Mouse (Mus musculus) sigmoid colon, adult 10 weeks (tissue): Measurements from ENCODE around the gene Gtf2h3. TPM values are rescaled to one million over a fixed set of nuclear protein-coding genes. Genes with fewer than 3 reads are reported as not detected.

Experiments used
- polyA plus RNA-seq: library from polyadenylated mRNA; stranded (reverse); fragments of 350-450 nt; fragmentation: Illumina TruSeq; extraction: RNeasy Lipid Tissue Mini Kit (QIAGEN cat#74804); gene quantifications from one replicate; pipeline ENCODE4 v1.2.3, GENCODE M21; 2014; ENCODE audit warnings: low read depth, low replicate concordance

Gtf2h3 gene
- 12.9 TPM for polyA plus RNA-seq

GRCm38 (mm10) chr5:124578633-124579317 is at the start of gene Gtf2h3, which contains the start of gene Eif2b1:
Gtf2h3 (plus strand) TSS chr5:124579140.
Eif2b1 (minus strand) TSS chr5:124579131.

GRCm38 (mm10) chr5:124530655-124531582 is 48.0 kb upstream of the Gtf2h3 start, which contains the start of gene Rilpl1:
Rilpl1 (minus strand) TSS chr5:124531391.

GRCm38 (mm10) chr5:124540383-124540786 is 38.6 kb upstream of the Gtf2h3 start, which contains the start of gene Tmed2:
Tmed2 (plus strand) TSS chr5:124540695.

GRCm38 (mm10) chr5:124552558-124553307 is 26.2 kb upstream of the Gtf2h3 start, which contains the start of gene Ddx55:
Ddx55 (plus strand) TSS chr5:124552864.

GRCm38 (mm10) chr5:124628448-124629363 is 49.8 kb downstream of the Gtf2h3 start, which contains the start of gene Atp6v0a2:
Atp6v0a2 (plus strand) TSS chr5:124628576.

Other genes starting within 250 kb of the Gtf2h3 start
- 108 TPM for gene Cdk2ap1, start 216.1 kb upstream of the Gtf2h3 start, polyA plus RNA-seq
- 105 TPM for gene Sbno1, start 153.1 kb upstream of the Gtf2h3 start, polyA plus RNA-seq
- 128 TPM for gene Kmt5a, start 139.2 kb upstream of the Gtf2h3 start, polyA plus RNA-seq
- 0.95 TPM for gene Rilpl2, start 100.8 kb upstream of the Gtf2h3 start, polyA plus RNA-seq
- gene Snrnp35, start 96.0 kb upstream of the Gtf2h3 start, polyA plus RNA-seq: 1.1 TPM
- gene Rilpl1, start 47.7 kb upstream of the Gtf2h3 start, polyA plus RNA-seq: 2.4 TPM
- 1,811 TPM for gene Tmed2, start 38.4 kb upstream of the Gtf2h3 start, polyA plus RNA-seq
- gene Ddx55, start 26.3 kb upstream of the Gtf2h3 start, polyA plus RNA-seq: 19.1 TPM
- 81.0 TPM for gene Eif2b1, start within 50 bp of the Gtf2h3 start, polyA plus RNA-seq
- 67.9 TPM for gene Atp6v0a2, start 49.4 kb downstream of the Gtf2h3 start, polyA plus RNA-seq
- 0.06 TPM for gene Dnah10, start 145.9 kb downstream of the Gtf2h3 start, polyA plus RNA-seq